Mouse (Mus musculus): Measurements from ENCODE around the gene Gm44596. TPM values are rescaled to one million over a fixed set of nuclear protein-coding genes. Genes with fewer than 3 reads are reported as not detected.
A peak's percentile ranks its signal among the peaks of the same experiment; 100 is the strongest.
"Not testable (repeated sequence)": the region's sequence is repeated elsewhere in the genome, so short reads cannot be mapped to it uniquely, and the experiment has no call there.

Gm44596 gene
- total RNA-seq, 4 experiments from 2014 or later = not detected

DNA sequence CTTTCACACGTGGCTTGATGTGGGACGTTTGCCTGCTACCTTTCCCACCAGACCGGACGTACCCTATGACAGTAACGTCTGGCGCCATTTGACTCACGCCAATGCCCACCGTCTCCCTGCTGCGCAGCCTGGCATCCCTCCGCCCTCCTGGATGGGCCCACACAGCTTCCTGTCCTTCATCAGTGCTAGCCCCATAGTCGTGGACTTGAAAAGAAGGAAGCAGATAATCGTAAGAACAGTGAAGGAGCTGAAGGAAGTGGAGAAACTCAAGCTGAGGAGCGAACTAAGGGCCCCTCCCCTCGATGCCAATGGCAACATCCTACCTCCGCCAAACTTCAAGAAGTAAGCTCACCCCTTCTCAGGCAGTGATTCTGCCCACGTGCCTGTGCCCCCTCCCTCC is 4.3 kb downstream of the Gm44596 start:
- DNase-seq (ENCODE audit: low spot score in 2 of 2) = no peak

DNA sequence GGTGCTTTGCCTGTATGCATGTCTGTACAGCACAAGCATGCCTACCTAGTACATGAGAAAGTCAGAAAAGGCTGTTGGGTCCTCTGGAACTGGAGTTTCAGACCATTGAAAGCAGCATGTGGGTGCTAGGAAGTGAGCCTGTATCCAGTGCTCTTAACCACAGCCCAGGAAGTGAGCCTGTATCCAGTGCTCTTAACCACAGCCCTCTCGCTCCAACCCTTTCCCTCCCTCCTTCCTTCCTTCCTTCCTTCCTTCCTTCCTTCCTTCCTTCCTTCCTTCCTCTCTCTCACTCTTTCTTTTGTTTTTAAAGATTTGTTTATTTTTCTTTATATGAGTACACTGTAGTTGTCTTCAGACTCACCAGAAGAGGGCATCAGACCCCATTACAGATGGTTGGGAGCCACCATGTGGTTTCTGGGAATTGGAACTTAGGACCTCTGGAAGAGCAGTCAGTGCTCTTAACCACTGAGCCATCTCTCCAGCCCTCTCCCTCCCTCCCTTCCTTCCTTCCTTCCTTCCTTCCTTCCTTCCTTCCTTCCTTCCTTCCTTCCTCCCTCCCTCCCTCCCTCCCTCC is 5.4 kb downstream of the Gm44596 start:
- DNase-seq (ENCODE audit: low spot score in 2 of 2) = not testable (repeated sequence)

DNA sequence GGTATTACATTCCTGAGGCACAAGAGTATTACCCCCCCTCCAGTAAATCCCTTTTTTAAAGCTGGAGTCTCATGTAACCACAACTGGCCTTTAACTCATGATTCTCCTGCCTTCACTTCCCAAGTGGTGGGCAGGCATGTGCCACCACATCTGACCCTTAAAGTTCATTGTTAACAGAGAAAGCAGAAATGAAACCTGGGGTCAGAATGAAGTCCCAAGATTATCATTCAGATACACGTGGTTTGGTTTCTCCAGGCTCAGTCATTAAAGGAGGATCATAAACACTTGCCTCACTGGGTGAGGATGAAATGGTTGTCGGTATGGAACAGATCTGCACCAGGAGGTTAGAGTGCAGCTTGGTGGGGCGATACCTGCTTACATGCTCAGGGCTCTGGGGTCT is 6.0 kb downstream of the Gm44596 start:
- DNase-seq (ENCODE audit: low spot score in 2 of 2) = no peak

DNA sequence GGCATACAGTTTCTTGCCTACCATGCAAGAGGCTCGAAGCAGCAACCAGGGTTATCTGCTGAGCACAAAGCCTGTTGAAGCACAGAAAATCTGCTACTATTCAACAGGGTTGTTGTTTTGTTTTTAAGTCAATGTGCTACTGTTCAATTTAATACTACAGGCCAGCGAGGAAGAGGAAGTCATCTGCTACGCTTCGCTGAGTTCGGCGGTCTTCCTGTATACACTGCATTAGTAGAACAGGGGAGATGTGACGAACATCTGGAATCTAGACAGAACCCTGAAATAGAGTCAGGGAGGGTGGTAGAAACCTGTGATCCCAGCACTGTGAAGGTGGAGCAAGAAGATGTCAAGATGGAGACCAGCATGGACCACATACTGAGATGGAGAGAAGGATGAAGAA is 8.4 kb downstream of the Gm44596 start:
- no peak for DNase-seq (ENCODE audit: low spot score in 2 of 2)

DNA sequence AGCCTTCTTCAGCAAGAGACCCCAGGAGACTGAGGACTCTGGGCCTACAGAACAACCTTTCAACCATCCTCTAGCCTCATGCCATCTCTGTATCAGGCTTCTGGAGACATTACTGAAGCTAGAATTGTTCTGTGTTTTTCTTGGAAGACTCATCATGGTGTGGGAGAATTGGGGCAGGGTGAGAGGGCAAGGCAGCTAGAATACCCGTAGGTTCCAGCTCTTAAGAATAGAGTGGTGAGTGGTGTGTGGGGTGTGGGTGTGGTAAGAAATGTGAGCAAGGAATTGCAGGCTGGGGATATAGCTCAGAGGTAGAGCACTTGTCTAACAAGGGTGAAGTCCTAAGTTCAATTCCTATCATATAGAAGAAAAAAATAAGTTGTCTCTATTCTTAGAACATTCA is 9.7 kb downstream of the Gm44596 start:
- no peak for DNase-seq (ENCODE audit: low spot score in 2 of 2)

DNA sequence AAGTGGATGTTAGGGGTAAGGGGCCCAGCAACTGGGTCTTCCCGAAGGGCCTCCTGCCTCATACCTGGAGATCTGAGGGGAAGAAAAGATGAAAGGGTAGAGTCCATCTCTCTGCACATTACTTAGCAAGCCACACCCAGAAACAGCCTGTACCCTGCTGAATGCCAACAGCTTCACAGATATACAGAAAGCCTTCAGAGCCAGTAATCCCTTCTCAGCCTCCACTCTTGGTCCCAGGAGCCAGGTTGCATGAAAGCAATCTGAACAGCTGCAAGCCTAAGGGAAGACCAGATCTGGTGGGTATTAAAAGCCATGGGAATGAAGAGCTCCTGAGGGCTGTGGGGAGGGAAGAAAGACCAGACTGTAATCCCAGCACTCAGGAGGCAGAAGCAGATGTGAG is 13.9 kb downstream of the Gm44596 start:
- DNase-seq (ENCODE audit: low spot score in 2 of 2) = no peak

DNA sequence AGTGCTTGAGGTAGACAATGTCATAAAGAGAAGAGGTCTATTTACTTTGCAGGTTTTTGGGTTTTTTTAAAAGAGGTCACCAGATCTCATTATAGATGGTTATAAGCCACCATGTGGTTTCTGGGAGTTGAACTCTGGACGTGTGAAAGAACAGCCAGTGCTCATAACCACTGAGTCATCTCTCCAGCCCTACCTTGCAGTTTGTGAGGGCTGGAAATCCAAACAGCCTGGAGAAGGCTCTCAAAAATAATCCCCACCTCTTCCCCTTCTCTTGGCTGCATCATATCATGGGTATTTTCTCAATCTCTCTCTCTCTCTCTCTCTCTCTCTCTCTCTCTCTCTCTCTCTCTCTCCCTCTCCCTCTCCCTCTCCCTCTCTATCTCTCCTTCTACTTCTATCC is 15.4 kb downstream of the Gm44596 start:
- no peak for DNase-seq (ENCODE audit: low spot score in 2 of 2)

DNA sequence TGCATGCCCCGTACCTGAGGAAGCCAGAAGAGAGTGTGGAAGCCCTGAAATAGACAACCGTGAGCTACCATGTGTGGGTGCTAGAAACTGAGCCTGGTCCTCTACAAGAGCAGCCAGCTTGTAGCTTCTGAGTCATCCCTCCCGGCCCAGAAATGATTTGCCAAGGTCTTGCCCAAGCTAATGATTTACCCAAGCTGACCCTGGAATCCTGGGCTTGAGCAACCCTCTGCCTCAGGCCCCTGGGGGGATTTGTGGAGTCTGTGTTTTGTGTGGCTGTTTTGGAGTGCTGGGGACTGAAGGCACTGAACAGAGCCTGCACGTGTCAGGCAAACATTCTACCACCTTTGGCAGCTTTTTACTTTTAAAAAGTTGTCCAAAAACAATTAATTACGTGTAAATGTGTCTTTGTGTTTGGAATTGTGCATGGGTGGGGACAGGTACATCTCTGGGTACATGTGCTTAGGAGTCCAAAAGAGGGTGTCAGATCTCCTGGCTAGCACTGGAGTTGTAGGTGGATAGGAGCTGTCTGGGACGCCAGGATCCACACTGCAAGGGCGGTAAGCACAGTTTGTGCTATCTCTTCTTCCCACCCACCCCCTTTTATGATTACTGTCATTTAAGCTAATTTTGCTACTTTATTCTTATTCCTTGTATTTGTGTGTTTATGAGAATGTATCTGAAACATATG is 22.4 kb downstream of the Gm44596 start:
- no peak for DNase-seq (ENCODE audit: low spot score in 2 of 2)

DNA sequence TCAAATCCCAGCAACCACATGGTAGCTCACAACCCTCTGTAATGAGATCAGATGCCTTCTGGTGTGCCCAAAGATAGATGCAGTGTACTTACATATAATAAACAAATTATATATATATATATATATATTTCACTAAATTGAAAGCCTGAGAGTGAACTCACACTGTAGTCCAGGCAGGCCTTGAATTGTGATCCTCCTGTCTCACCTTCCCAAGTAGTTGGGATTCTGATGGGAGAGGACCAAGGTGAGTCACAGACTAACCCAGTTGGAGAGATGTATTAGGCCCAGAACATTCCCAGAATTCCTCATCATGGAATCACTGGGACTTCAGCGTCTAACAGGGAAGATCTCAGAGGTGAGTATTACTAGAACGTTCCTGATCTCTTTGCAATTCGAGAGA is 23.7 kb downstream of the Gm44596 start, which contains the start of gene Nrip2:
Gene Nrip2, plus strand, starts transcription at position 301 of the 400 bp plus-strand sequence.
- DNase-seq (ENCODE audit: low spot score in 2 of 2) = no peak

DNA sequence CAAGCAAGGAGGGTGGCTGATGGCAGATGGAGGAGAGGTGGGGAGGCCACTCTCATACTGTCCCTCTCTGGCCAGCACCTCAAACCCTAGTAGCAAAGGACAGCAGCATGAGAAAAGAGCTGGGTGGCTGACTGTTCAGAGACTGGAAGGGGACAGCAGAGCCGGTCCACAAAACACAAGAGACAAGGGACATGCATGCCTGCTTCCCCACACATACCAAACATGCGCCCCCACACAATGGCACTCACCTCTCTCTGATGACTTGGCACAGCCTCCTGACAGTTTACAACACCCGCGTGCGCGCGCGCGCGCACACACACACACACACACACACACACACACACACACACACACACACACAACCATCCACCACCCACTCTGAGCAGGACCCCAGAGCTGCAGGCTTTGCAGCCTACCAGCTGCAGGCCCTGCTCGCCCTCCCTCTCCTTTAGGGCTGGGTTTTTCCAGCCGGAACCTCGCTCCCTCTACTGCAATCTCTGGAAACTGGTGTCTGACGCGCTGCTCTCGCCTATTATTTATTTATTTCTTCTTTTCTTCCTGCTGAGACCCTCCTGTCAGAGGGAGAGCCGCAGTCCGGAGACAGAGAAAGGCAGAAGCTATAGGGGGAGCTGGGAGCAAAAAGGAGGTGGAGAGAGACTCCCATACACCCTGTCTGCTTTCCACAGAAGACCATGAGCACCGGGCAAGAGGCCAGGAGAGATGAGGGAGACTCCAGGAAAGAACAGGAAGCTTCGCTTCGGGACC is 24.3 kb downstream of the Gm44596 start:
- no peak for DNase-seq (ENCODE audit: low spot score in 2 of 2)

DNA sequence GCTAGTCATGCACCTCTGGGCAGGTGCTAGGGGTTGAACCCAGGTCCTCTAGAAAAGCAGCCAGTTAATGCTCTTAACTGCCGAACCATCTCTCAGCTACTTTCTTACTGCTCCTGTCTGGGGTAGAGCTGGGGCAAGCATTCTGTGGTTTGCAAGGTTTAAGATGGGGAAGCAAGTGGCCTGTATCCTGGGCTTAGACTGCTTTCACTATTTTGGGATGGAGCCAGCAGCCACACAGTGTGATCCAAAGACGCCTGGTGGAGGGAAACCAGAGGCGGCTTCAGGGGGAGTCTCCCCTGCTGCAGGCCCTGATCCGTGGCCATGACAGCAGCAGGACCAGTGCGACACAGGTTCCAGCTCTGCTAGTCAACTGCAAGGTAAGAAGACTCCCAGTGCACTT is 29.4 kb downstream of the Gm44596 start:
- DNase-seq (ENCODE audit: low spot score in 2 of 2) = no peak

DNA sequence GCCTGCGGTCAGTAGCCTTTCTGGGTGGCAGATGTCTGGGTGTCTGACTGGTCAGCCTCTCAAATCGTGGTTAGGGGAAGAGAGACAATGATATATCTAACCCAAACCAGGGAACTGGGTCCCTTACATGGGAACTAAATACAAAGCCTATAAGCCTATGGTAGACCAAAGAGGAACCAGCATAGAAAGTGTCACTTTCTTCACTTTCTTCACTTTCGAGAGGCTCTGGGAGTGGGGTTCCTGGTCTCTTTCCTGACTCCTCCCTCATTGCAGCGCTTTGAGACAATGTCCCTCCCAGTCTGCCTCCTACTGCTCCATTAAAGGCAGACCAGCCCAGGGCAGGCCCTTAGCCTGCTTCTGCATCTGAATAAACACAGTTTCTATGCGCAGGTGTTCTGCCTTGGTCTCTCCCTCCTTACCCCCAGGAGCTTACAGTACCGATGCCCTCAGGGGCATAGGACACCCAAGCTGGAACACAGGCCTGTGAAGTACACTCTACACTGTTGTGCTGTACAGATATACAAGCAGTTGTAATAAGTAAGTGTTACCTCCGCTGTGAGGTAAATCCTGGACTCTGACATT is 33.3 kb downstream of the Gm44596 start:
- DNase-seq (ENCODE audit: low spot score in 2 of 2) = no peak

DNA sequence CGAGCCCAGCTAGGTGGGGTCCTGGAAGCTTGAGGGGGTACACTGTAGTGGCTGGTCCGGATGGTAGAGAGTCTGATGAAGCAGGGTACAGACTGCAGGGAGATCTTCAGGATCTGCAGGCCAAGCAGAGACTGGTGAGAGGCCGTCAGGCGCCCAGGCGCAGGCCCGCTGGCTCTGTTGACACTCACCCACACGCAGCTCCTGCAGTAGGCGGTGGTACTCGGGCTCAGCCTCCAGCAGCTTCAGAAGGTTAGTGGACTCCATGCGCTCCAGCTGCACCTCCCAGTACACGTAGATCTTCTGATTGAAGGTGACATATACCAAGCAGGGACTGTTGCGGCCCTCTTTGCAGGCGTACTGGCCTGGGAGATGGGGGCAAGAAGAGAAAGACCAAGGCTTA is 35.0 kb downstream of the Gm44596 start:
- DNase-seq (ENCODE audit: low spot score in 2 of 2) = no peak

DNA sequence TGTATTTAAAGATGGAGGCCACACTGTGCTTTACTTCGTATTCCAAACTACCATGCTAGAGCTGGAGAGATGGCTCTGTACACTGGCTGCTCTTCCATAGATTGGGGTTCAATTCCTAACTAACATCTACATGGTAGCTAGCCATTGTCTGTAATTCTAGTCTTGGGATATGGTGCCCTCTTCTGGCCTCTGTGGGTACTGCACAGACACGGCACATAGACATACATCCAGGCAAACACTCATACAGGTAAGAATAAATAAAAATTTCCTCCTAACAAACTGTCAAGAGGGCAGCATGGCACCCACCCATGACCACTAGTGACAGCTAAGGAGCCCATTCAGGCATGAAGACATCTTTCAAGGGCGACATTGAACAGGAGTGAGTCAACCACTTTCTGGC is 35.8 kb downstream of the Gm44596 start:
- DNase-seq (ENCODE audit: low spot score in 2 of 2) = peak; percentile 58 to 91

DNA sequence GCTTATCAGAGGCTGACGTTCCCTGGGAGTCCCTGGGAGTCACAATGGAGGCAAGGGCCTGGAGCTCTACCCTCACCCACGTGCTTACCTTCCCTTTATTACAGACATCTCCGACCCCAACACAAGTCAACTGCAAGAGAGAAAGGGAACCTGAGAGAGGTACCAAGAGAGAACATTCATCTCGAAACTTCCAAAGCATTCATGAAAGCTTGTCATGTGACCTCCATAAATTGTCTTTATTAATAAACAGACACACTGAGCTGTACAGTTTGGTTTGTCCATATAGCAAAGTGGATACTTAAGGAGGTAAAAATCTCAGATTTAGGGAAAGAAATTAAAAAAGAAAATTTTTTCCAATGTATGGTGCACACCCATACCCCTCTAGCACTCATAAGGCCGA is 40.9 kb downstream of the Gm44596 start:
- DNase-seq (ENCODE audit: low spot score in 2 of 2) = no peak

DNA sequence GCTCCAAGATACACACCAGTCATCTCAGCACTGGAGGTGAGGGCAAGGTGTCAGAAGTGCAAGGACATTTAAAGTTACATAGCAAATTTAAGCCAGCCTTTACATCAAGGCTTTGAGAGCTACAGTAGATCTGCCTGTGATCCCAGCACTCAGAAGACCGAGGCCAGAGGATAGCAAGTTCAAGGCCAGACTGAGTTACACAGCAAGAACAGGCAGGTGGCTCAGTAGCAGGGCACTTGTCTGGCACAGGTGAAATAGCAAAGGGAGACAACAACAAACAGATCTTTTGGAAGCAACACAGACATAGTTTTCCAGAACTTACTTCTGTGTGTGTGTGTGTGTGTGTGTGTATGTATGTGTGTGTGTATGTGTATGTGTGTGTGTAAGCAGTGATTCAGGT is 42.8 kb downstream of the Gm44596 start:
- DNase-seq (ENCODE audit: low spot score in 2 of 2) = no peak

DNA sequence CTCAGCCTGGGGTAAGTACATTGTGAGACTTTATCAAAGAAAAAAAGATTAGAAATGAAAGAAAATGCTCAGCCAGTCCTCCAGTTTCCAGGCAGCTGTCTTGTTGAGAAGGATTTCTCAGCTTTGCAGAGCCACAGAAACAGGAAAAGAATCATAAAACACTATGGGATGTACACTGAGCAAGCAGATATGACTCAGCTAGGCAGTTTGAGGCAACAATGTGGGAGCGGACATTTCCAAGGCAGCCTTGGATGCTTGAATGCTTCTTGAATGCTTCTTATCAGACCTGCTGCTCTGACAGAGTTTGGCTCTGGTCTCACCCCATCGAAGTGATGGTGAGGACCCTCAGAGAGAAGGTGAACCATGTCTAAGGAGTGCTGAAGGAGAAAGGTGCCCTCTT is 45.7 kb downstream of the Gm44596 start:
- no peak for DNase-seq (ENCODE audit: low spot score in 2 of 2)

DNA sequence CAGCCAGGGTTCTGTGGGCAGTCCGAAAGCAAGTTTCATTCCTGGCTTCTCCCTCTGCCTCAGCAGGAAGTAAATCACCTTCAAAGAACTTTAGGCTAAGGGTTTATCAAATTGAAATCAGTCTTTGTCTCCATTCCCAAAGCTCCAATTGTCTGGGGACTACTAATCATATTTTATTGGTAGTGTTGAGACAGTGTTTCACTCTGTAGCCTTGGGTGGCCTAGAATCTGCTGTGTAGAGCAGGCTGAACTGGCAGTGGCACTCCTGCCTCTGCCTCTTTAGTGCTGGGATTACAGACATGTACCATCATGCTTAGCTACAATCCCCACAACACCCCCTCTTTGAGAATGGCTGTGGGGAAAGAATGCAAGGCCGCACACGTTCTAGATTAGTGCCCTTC is 46.2 kb downstream of the Gm44596 start:
- no peak for DNase-seq (ENCODE audit: low spot score in 2 of 2)

DNA sequence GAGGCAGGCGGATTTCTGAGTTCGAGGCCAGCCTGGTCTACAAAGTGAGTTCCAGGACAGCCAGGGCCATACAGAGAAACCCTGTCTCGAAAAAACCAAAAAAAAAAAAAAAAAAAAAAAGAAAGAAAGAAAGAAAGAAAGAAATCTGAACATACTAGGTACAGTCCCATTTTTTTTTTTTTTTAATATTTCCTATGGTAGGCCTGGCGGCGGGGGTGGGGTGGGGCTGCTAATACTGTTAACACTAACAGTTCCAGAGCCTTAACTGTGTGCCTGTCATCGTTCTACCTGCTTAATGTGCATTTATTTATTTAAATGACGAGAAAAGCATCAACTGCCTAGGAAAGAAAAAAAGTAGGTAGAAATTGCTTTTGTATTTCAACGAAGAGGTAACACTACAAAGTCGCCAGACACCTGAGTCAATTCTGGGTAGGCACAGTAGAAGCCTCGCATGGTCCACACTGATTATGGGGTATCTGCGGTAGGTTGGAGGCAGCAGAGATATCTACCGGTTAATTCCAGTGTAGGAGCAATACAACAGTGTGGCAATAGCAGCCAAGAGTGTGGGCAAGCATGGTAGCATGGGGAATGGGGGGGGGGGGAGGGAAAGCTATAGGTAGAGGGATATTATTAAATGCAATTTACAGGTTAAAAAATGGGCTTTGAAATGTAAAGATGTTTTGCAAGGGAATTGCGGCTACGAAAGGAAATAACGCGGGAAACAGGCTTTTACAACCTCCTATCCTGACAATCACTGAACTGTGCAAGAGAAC is 48.4 kb downstream of the Gm44596 start:
- no peak for DNase-seq (ENCODE audit: low spot score in 2 of 2)

DNA sequence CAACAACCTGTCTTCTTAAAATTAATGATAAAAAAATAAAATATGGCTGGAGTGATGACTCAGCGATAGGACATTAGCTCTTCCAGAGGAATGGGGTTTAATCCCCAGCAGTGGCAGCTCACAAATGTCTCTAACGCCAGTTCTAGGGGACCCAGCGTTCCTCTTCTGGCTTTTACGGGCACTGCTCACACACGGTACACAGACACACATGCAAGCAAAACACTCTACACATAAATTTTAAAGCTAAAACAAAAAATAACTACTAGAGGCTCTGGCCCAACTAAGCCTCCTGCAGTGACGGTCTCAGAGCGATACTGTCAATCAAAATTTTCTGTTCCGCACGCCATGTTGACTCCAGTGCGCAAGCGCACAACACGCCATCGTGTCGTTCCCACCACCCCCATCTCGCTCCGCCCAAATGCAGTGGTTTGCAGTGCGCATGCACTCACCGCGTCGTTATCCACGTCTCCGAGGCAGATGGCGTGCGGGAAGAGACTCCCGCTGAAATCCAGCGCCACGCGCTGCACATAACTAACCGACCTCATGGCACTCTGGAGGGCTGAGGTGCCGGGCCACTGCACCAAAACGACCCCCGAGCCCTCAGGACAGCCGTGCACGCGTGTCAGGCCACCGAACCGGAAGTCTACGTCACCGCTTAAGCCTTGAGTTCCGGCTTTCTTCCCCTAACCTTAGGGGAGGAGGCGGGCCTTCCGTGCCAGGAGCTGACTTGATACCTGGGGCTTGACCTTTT is 49.1 kb downstream of the Gm44596 start, which contains the start of gene Itfg2:
Gene Itfg2, minus strand, starts transcription at position 663 of the 751 bp plus-strand sequence.
- peak; percentile 94 to 96 for DNase-seq (ENCODE audit: low spot score in 2 of 2)

DNA sequence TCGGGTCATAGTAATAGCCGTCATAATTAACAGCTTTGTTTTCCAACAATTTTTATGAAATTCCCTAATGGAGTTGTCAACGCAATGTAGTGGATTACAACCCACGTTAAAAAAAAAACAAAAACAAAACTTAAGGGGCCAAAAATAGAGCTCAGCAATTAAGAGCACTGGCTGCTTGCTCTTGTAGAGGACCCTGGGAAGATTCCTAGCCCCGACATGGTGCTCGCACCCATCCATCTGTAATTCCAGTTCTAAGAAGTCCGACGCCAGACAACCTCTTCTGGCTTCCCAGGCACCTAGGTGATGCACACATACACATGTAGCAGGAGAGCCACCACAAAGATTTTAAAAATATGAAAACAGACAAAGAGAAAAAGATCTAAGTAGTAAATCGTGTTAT is 49.7 kb downstream of the Gm44596 start:
- DNase-seq (ENCODE audit: low spot score in 2 of 2) = no peak
